Mouse (Mus musculus) hindbrain, embryonic 15.5 days (tissue): ENCODE measurements around the gene Hid1. TPM values are rescaled to one million over a fixed set of nuclear protein-coding genes. Genes with fewer than 3 reads are reported as not detected.

Source experiments
- ATAC-seq: fragments of 200-750 bp; cut with Nextera tagmentation; 2 replicates; pipeline ENCODE4 v1.8.0; 2017; ENCODE audit warnings: low read depth, moderate number of reproducible peaks, moderate TSS enrichment; ENCODE audit not compliant: low FRiP score
- H3K27ac ChIP-seq: fragments of 300-500 bp; sonication (generic); replicated peaks from 2 replicates; pipeline ENCODE4 v1.5.1; 2015; ENCODE audit warnings: mild to moderate bottlenecking, inconsistent platforms
- H3K27me3 ChIP-seq: fragments of 300-500 bp; sonication (generic); 2 replicates; pipeline ENCODE4 v1.6.1; 2015; ENCODE audit warnings: control low read depth, inconsistent platforms
- H3K36me3 ChIP-seq: fragments of 300-500 bp; sonication (generic); 2 replicates; pipeline ENCODE4 v1.6.1; 2015; ENCODE audit warnings: control low read depth, inconsistent platforms
- H3K4me1 ChIP-seq: fragments of 300-500 bp; sonication (generic); replicated peaks from 2 replicates; pipeline ENCODE4 v1.6.1; 2015; ENCODE audit warnings: control low read depth, inconsistent platforms
- H3K4me2 ChIP-seq: fragments of 300-500 bp; sonication (generic); 2 replicates; pipeline ENCODE4 v1.6.1; 2015; ENCODE audit warnings: moderate library complexity, mild to moderate bottlenecking, inconsistent platforms
- H3K4me3 ChIP-seq: fragments of 300-500 bp; sonication (generic); 2 replicates; pipeline ENCODE4 v1.5.1; 2015; ENCODE audit warnings: mild to moderate bottlenecking, inconsistent platforms
- H3K9ac ChIP-seq: fragments of 300-500 bp; sonication (generic); 2 replicates; pipeline ENCODE4 v1.6.1; 2015; ENCODE audit warnings: inconsistent platforms
- H3K9me3 ChIP-seq: fragments of 300-500 bp; sonication (generic); 2 replicates; pipeline ENCODE4 v1.6.1; 2016; ENCODE audit warnings: control low read depth, inconsistent platforms
- WGBS: fragments of 180-500 bp; shearing (Covaris S2); methylation state at CpG from one replicate; pipeline ENCODE4 v1.1.7; 2015; 5-methylcytosine and 5-hydroxymethylcytosine counted together
- polyA plus RNA-seq: library from polyadenylated mRNA; unstranded; fragments of >200 nt; fragmentation: Nextera tagmentation; extraction: Ambion mirVana; gene quantifications from 2 replicates; pipeline ENCODE4 v1.2.1, GENCODE M21; 2015

Gene Hid1
- polyA plus RNA-seq, 1 experiment from 2014 or later: 62.4 TPM

- Histone ChIP-seq H3K27ac (no peak overlapping the region), H3K4me3 (no peak overlapping the region), H3K27me3 (0 out of 2 replicates have a peak, but pooled peaks cover 6% of the 10 kb centered on the region), H3K4me1 (peaks cover 8% of the 10 kb centered on the region), H3K9ac (no peak overlapping the region), H3K36me3 (peaks cover 48% of the 10 kb centered on the region), H3K4me2 (no peak overlapping the region), H3K9me3 (no peaks in the 10 kb centered on the region)
- WGBS: 9% methylated on average over 8 of the region's 8 CpGs
- peak; percentile 40; the same call in 1 of the 2 replicates for ATAC-seq
Observed at GRCm38 (mm10) chr11:115354183-115354582, 13.4 kb downstream of the Hid1 start.

GRCm38 (mm10) chr11:115353375-115353774 is 14.2 kb downstream of the Hid1 start:
- H3K9ac ChIP-seq: no peak overlapping the region
- H3K36me3 ChIP-seq: peaks cover 48% of the 10 kb centered on the region
- H3K4me3 ChIP-seq: no peak overlapping the region
- no peak for ATAC-seq
- H3K9me3 ChIP-seq: no peaks in the 10 kb centered on the region
- H3K27me3 ChIP-seq: 0 out of 2 replicates have a peak, but pooled peaks cover 6% of the 10 kb centered on the region
- H3K4me1 ChIP-seq: no peaks in the 10 kb centered on the region
- H3K4me2 ChIP-seq: no peak overlapping the region
- H3K27ac ChIP-seq: no peak overlapping the region
- 91% methylated on average over 5 of the region's 5 CpGs for WGBS

GRCm38 (mm10) chr11:115349976-115350375 is 17.6 kb downstream of the Hid1 start:
- Histone ChIP-seq H3K4me3 (no peak overlapping the region), H3K36me3 (peaks cover 33% of the 10 kb centered on the region), H3K4me2 (no peak overlapping the region), H3K4me1 (peaks cover 5% of the 10 kb centered on the region; the same call in 1 of the 2 replicates), H3K9ac (no peak overlapping the region), H3K9me3 (no peaks in the 10 kb centered on the region), H3K27ac (no peak overlapping the region), H3K27me3 (no peaks in the 10 kb centered on the region)
- ATAC-seq: no peak
- 69% methylated on average over 4 of the region's 4 CpGs for WGBS

DNA sequence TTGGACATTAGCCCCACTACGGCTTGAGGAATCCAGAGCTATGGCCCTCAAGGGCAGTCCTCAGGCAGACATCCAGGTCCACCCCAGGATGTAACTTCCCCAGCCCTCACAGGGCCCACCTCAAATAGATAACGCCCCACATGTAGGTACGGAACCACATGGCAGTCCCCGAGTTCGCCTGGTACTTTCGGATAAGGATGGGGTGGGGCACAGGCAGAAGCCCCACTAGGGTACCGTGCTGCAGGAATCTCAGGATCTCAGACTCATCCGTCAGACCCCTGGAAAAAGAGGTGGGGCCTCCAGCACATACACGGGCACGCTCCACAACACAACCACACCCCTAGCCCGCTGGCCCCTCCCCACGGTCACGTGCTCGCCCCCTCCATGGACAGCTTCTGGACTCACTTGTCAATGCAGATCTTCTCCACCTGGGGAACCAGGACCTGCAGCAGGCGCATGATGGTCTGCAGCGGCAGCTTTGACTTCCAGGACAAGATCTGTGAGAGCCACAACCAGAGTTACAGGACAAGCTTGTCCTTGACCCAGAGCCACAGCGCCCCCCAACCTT is 18.8 kb downstream of the Hid1 start:
- 66% methylated on average over 17 of the region's 17 CpGs for WGBS
- no peak for ATAC-seq
- H3K27me3 ChIP-seq: no peaks in the 10 kb centered on the region
- no peaks in the 10 kb centered on the region for H3K9me3 ChIP-seq
- H3K4me1 ChIP-seq: peaks cover 5% of the 10 kb centered on the region; the same call in 1 of the 2 replicates
- H3K9ac ChIP-seq: no peak overlapping the region
- no peak overlapping the region for H3K4me3 ChIP-seq
- H3K36me3 ChIP-seq: peaks cover 33% of the 10 kb centered on the region
- no peak overlapping the region for H3K27ac ChIP-seq
- H3K4me2 ChIP-seq: no peak overlapping the region

DNA sequence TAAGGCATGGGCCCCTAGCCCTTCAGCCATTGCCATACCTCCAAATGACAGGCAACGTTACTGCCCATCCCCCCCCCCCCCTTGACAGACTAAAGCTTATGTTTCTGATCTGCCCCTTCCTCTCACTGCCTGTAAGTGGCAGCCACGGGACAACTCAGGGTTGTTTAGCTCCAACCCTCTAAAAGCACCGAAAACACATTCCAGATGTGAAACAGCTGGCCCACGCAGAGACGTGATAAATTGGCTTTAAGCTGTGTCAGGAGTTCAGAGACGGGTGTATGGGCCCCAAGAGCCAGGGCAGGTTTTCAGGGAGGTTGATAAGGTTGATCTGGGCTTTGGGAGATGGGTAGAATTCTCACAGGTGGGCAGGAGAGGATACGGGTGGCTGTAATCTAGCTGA is 22.0 kb downstream of the Hid1 start:
- Histone ChIP-seq H3K9me3 (no peaks in the 10 kb centered on the region), H3K4me1 (peaks cover 5% of the 10 kb centered on the region; the same call in 1 of the 2 replicates), H3K27ac (no peak overlapping the region), H3K4me2 (no peak overlapping the region), H3K27me3 (no peaks in the 10 kb centered on the region), H3K9ac (no peak overlapping the region), H3K36me3 (peaks cover 8% of the 10 kb centered on the region; the same call in 1 of the 2 replicates), H3K4me3 (no peak overlapping the region)
- no peak for ATAC-seq
- WGBS: 59% methylated on average over 7 of the region's 7 CpGs

DNA sequence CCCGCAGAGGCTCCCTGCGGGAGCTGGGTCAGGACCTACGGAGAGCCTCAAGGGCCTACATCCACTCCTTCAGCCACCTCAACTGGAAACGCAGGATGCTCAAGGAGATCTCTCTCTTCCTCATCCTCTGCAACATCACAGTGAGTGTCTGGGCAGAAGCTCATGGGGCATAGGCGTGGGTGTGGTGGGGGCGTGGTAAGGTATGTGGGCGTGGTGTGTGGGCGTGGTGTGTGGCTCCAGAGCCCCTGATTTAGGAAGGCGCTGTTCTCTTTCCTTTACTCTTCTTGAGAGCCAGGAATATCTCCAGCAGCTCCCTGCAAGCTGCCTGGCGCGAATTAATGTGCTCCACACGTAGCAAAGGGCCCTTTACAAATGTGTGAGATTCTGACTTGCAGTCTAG is 22.6 kb downstream of the Hid1 start:
- no peaks in the 10 kb centered on the region for H3K9me3 ChIP-seq
- H3K4me2 ChIP-seq: no peak overlapping the region
- no peak overlapping the region for H3K4me3 ChIP-seq
- H3K27me3 ChIP-seq: no peaks in the 10 kb centered on the region
- H3K27ac ChIP-seq: no peak overlapping the region
- peaks cover 3% of the 10 kb centered on the region; the same call in 1 of the 2 replicates for H3K36me3 ChIP-seq
- no peak overlapping the region for H3K9ac ChIP-seq
- peaks cover 5% of the 10 kb centered on the region; the same call in 1 of the 2 replicates for H3K4me1 ChIP-seq
- no peak for ATAC-seq
- WGBS: 14% methylated on average over 12 of the region's 12 CpGs

GRCm38 (mm10) chr11:115341866-115342265 is 25.7 kb downstream of the Hid1 start:
- Histone ChIP-seq H3K36me3 (no peaks in the 10 kb centered on the region), H3K9me3 (no peaks in the 10 kb centered on the region), H3K27me3 (no peaks in the 10 kb centered on the region), H3K9ac (no peak overlapping the region), H3K4me2 (no peak overlapping the region), H3K27ac (no peak overlapping the region), H3K4me3 (no peak overlapping the region), H3K4me1 (peaks cover 1% of the 10 kb centered on the region; the same call in 1 of the 2 replicates)
- 74% methylated on average over 6 of the region's 6 CpGs for WGBS
- ATAC-seq: no peak

GRCm38 (mm10) chr11:115341246-115341645 is 26.3 kb downstream of the Hid1 start:
- H3K9ac ChIP-seq: no peak overlapping the region
- no peak for ATAC-seq
- H3K4me1 ChIP-seq: no peaks in the 10 kb centered on the region
- no peak overlapping the region for H3K27ac ChIP-seq
- H3K36me3 ChIP-seq: no peaks in the 10 kb centered on the region
- no peak overlapping the region for H3K4me3 ChIP-seq
- 74% methylated on average over 2 of the region's 2 CpGs for WGBS
- H3K9me3 ChIP-seq: no peaks in the 10 kb centered on the region
- H3K4me2 ChIP-seq: no peak overlapping the region
- peaks cover 1% of the 10 kb centered on the region; the same call in 1 of the 2 replicates for H3K27me3 ChIP-seq

- H3K4me3 ChIP-seq: no peak overlapping the region
- H3K9me3 ChIP-seq: no peaks in the 10 kb centered on the region
- no peak overlapping the region for H3K27ac ChIP-seq
- no peak overlapping the region for H3K9ac ChIP-seq
- no peak for ATAC-seq
- peaks cover 15% of the 10 kb centered on the region for H3K27me3 ChIP-seq
- WGBS: 71% methylated on average over 1 of the region's 1 CpGs
- H3K4me2 ChIP-seq: no peak overlapping the region
- peaks cover 11% of the 10 kb centered on the region for H3K4me1 ChIP-seq
- H3K36me3 ChIP-seq: no peaks in the 10 kb centered on the region
Observed at GRCm38 (mm10) chr11:115337826-115338225, 29.7 kb downstream of the Hid1 start.

DNA sequence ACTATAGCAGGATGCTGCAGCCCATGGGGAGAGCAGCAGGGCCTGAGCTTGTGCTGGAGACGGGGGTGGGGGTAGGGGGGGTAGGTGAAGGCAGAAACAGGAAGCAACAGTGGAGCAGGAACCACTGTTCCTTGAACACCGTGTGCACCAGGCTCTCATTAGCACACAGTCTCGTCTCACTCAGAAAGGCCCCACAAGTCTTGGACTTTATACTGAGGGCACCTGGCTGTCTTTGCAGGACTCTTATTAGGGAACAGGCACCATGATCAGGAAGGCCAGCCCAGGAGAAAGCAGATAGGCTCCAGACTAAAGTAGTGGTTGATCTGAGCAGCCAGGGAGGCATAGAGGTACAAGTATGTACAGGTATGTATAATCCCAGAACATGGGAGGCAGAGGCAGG is 30.2 kb downstream of the Hid1 start:
- H3K9ac ChIP-seq: no peak overlapping the region
- H3K36me3 ChIP-seq: no peaks in the 10 kb centered on the region
- H3K4me1 ChIP-seq: peaks cover 11% of the 10 kb centered on the region
- H3K27me3 ChIP-seq: peaks cover 15% of the 10 kb centered on the region
- WGBS: 66% methylated on average over 3 of the region's 3 CpGs
- no peak overlapping the region for H3K4me3 ChIP-seq
- H3K4me2 ChIP-seq: no peak overlapping the region
- H3K27ac ChIP-seq: no peak overlapping the region
- no peaks in the 10 kb centered on the region for H3K9me3 ChIP-seq
- no peak for ATAC-seq

DNA sequence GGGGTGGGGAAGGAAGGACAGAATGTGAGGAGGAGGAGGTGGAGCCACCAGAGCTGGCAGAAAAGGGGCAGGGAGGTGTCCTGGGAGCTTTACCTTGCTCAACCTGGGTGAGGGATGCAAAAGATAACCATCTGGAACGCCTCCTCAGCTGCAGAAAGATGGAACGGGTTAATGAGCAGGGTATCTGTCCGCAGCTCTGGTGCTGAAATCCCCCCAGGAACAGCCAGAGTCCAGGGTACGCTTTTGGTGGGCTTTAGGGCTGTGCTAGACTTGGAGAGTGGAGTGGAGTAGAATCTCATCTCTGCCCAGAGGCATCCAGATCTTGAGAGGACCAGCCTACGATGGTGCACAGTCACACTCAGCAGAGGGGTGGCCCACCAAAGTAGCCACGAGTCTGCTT is 31.4 kb downstream of the Hid1 start:
- no peak overlapping the region for H3K4me2 ChIP-seq
- 27% methylated on average over 6 of the region's 6 CpGs for WGBS
- no peak for ATAC-seq
- no peaks in the 10 kb centered on the region for H3K9me3 ChIP-seq
- H3K27ac ChIP-seq: no peak overlapping the region
- H3K36me3 ChIP-seq: no peaks in the 10 kb centered on the region
- no peak overlapping the region for H3K9ac ChIP-seq
- H3K4me1 ChIP-seq: peaks cover 11% of the 10 kb centered on the region
- H3K27me3 ChIP-seq: peaks cover 15% of the 10 kb centered on the region
- H3K4me3 ChIP-seq: no peak overlapping the region

GRCm38 (mm10) chr11:115335223-115335622 is 32.3 kb downstream of the Hid1 start:
- H3K27ac ChIP-seq: no peak overlapping the region
- peaks cover 11% of the 10 kb centered on the region for H3K4me1 ChIP-seq
- peak overlapping the region; percentile 74 for H3K4me2 ChIP-seq
- no peaks in the 10 kb centered on the region for H3K36me3 ChIP-seq
- WGBS: 56% methylated on average over 12 of the region's 12 CpGs
- no peak for ATAC-seq
- H3K4me3 ChIP-seq: 0 out of 2 replicates have a peak overlapping the region, but pooled peaks have one; percentile 37
- H3K27me3 ChIP-seq: peaks cover 15% of the 10 kb centered on the region
- H3K9ac ChIP-seq: no peak overlapping the region
- H3K9me3 ChIP-seq: no peaks in the 10 kb centered on the region

DNA sequence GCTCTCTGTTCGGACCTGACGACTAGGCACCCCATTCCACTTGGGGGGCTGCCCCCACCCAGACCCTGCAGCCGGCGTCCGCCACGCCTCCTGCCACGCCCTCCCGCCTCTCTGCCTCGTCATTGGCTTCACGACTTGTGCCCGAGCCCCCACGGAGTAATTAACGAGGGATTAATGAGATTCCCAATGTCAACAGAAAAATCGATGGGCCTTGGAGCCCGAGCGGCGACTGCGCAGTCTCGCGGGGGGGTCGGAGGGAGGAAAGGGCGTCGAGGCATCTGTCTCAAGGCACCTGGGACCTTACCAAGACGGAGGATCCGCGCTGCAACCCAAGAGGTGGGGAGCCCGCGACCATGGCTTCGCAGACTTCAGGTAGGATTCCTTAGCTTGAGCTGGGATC is 33.0 kb downstream of the Hid1 start, which contains the start of gene Otop3:
Gene Otop3, plus strand, starts transcription at position 201 of the 400 bp plus-strand sequence.
- no peaks in the 10 kb centered on the region for H3K9me3 ChIP-seq
- H3K27ac ChIP-seq: no peak within 1 kb of the TSS
- peaks cover 15% of the 10 kb centered on the region for H3K27me3 ChIP-seq
- no peaks in the 10 kb centered on the region for H3K36me3 ChIP-seq
- peak within 1 kb of the TSS; percentile 39 for H3K9ac ChIP-seq
- H3K4me3 ChIP-seq: peak within 1 kb of the TSS; percentile 37
- 0 out of 2 replicates have a peak, but pooled peaks have one; percentile 17 for ATAC-seq
- H3K4me2 ChIP-seq: peak within 1 kb of the TSS; percentile 74
- WGBS: 3% methylated on average over 29 of the region's 29 CpGs
- H3K4me1 ChIP-seq: peaks cover 11% of the 10 kb centered on the region
